In the genomic region with DNA sequence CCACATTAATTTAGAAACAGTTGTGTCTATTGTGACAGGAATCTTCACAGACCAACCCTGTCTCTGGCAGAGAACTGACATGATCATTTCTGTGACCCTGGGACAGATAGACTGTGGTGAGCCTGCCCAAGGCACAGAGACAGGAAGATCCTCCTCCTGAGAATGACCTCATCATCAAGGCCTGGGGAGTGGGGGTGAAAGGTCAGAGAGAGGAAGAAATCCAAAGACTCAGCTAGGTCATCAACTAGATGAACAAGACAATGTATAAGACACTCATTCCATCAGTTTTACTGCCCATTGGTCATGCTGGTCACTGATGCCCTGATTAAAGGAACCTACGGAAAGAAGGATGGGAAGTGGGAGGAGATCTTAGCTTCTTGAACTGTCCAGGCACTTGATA, we compare ENCODE assay signal across 31 mouse cellular contexts. TPM values are rescaled to one million over a fixed set of nuclear protein-coding genes. Genes with fewer than 3 reads are reported as not detected.
DNase-seq lines count a peak whose midpoint lies in the region; ATAC-seq and TF ChIP-seq lines count a peak whose summit lies in the region.
"Had no signal": no experiment of that assay in that cellular context is flagged by ENCODE, and none has a peak within 500 bp of the region (broad histone marks: within the 10 kb centered on the region; RNA-seq: fewer than 3 reads in every experiment).

No protein-coding gene starts in this region.

- no peak overlapping the region for H3K4me3 ChIP-seq in gastrocnemius, adult 2 months
- H3K4me3 ChIP-seq in heart, postnatal 0 days (ENCODE audit: low read depth, low read length) = no peak overlapping the region
- no peak overlapping the region for H3K4me3 ChIP-seq in macrophage (ENCODE audit: inconsistent target)
- no peak overlapping the region for H3K4me3 ChIP-seq in midbrain, embryonic 13.5 days (replicated peaks)
- H3K4me3 ChIP-seq: embryonic facial prominence, embryonic 10.5 days; embryonic facial prominence, embryonic 13.5 days; erythroblast, embryonic 14.5 days; forebrain, embryonic 10.5 days; heart, embryonic 12.5 days had no signal

- WGBS in heart, postnatal 0 days = 63% methylated on average over 1 of the region's 1 CpGs
- 93% methylated on average over 1 of the region's 1 CpGs for WGBS in macrophage (ENCODE audit: missing documents)
- WGBS in midbrain, embryonic 13.5 days = 86% methylated on average over 1 of the region's 1 CpGs

- peaks cover 9% of the 10 kb centered on the region for H3K79me2 ChIP-seq in macrophage (ENCODE audit: inconsistent target)

- no peak for TF ChIP-seq CTCF in gastrocnemius, adult 2 months (IDR thresholded peaks at IDR 0.05)
- no peak for TF ChIP-seq CTCF in heart, postnatal 0 days (IDR thresholded peaks at IDR 0.05; ENCODE audit: low read depth)

- H3K4me1 ChIP-seq in heart, postnatal 0 days (ENCODE audit: control insufficient read depth, insufficient read depth) = peaks cover 1% of the 10 kb centered on the region; the same call in 1 of the 2 replicates
- peaks cover 5% of the 10 kb centered on the region for H3K4me1 ChIP-seq in midbrain, embryonic 13.5 days (replicated peaks)

- intact Hi-C loops in gastrocnemius, adult 2 months (cut with DNase I) = loop anchor here (10.0 kb wide), 1 partner anchor 179 kb away; no protein-coding TSS in a partner anchor
- intact Hi-C loops in heart, postnatal 10 days (cut with DNase I) = loop anchor here (5.0 kb wide), 1 partner anchor 142 kb away; no protein-coding TSS in a partner anchor

- H3K4me2 ChIP-seq in heart, postnatal 0 days (ENCODE audit: low read depth, low read length) = no peak overlapping the region
- no peak overlapping the region for H3K4me2 ChIP-seq in midbrain, embryonic 13.5 days (replicated peaks)
- H3K4me2 ChIP-seq: embryonic facial prominence, embryonic 13.5 days; heart, embryonic 12.5 days; hindbrain, embryonic 14.5 days had no signal

- no peak overlapping the region for H3K9ac ChIP-seq in heart, postnatal 0 days (replicated peaks; ENCODE audit: low read depth, low read length)
- no peak overlapping the region for H3K9ac ChIP-seq in midbrain, embryonic 13.5 days (replicated peaks)
- H3K9ac ChIP-seq: embryonic facial prominence, embryonic 13.5 days; forebrain, postnatal 0 days; heart, embryonic 12.5 days; hindbrain, embryonic 14.5 days had no signal

- no peaks in the 10 kb centered on the region for H3K36me3 ChIP-seq in heart, postnatal 0 days (replicated peaks; ENCODE audit: control insufficient read depth, insufficient read depth, low read length)
- H3K36me3 ChIP-seq in macrophage (ENCODE audit: inconsistent target) = no peaks in the 10 kb centered on the region
- H3K36me3 ChIP-seq in midbrain, embryonic 13.5 days = no peaks in the 10 kb centered on the region
- H3K36me3 ChIP-seq: embryonic facial prominence, embryonic 10.5 days; embryonic facial prominence, embryonic 13.5 days; forebrain, embryonic 10.5 days; G1E; heart, embryonic 12.5 days had no signal

- DNase-seq in gastrocnemius, adult 2 months = no peak
- no peak for DNase-seq in gastrocnemius, adult 18-20 months (ENCODE audit: low spot score)
- no peak for DNase-seq in heart, postnatal 0 days (ENCODE audit: low spot score)
- DNase-seq in heart, postnatal 10 days = no peak
- peak; percentile 27 for DNase-seq in 416B (ENCODE audit: low read depth)
- DNase-seq: adrenal gland, postnatal 10 days; adrenal gland, postnatal 36 days; cerebellum, adult 11-12 months; cerebellum, adult 8-10 months; cerebellum, postnatal 10 days; cerebellum, postnatal 36 days; embryo, embryonic 11 days; forebrain, postnatal 0 days; gastrocnemius, postnatal 10 days; gastrocnemius, postnatal 36 days; heart, postnatal 36 days had no signal

- ATAC-seq in heart, postnatal 0 days (ENCODE audit: insufficient read depth, low read depth) = no peak
- ATAC-seq in midbrain, embryonic 13.5 days = no peak
- ATAC-seq in inflammation-experienced regulatory T-cells, adult 6 months = no peak
- ATAC-seq: forebrain, embryonic 14.5 days; forebrain, postnatal 0 days; hindbrain, postnatal 0 days; intestine, postnatal 0 days; Patski had no signal

- H3K27me3 ChIP-seq in heart, postnatal 0 days (ENCODE audit: control insufficient read depth, insufficient read depth, low read length) = no peaks in the 10 kb centered on the region
- no peaks in the 10 kb centered on the region for H3K27me3 ChIP-seq in midbrain, embryonic 13.5 days
- H3K27me3 ChIP-seq: CH12.LX; embryonic facial prominence, embryonic 13.5 days; heart, embryonic 12.5 days; Patski had no signal

- H3K9me3 ChIP-seq in heart, postnatal 0 days (replicated peaks; ENCODE audit: control insufficient read depth, low read length) = no peaks in the 10 kb centered on the region
- no peaks in the 10 kb centered on the region for H3K9me3 ChIP-seq in midbrain, embryonic 13.5 days
- H3K9me3 ChIP-seq: embryonic facial prominence, embryonic 10.5 days; embryonic facial prominence, embryonic 13.5 days; forebrain, embryonic 10.5 days; G1E; heart, embryonic 12.5 days had no signal

- no peak for TF ChIP-seq EP300 in heart, postnatal 0 days (IDR thresholded peaks at IDR 0.05; ENCODE audit: low read depth)

- 0 out of 2 replicates have a peak overlapping the region, but pooled peaks have one; percentile 12 for H3K27ac ChIP-seq in gastrocnemius, adult 2 months
- H3K27ac ChIP-seq in heart, postnatal 0 days (ENCODE audit: low read depth) = peak overlapping the region; percentile 48
- H3K27ac ChIP-seq in macrophage = peak overlapping the region; percentile 80
- H3K27ac ChIP-seq in midbrain, embryonic 13.5 days = no peak overlapping the region
- H3K27ac ChIP-seq: embryonic facial prominence, embryonic 10.5 days; embryonic facial prominence, embryonic 13.5 days; forebrain, embryonic 10.5 days; hindbrain, embryonic 14.5 days; hindbrain, postnatal 0 days had no signal

RNA-seq across cellular contexts. Expression of a gene that starts 3.6 kb away (rescaled TPM):
- total RNA-seq in gastrocnemius, adult 2 months (2021) = 1 to 10 TPM; 4.7 to 9.0 TPM
- total RNA-seq in gastrocnemius, adult 18-20 months (2021) = 1 to 10 TPM; 5.2 to 6.1 TPM
- total RNA-seq in heart, postnatal 0 days (2014; rRNA removed; ENCODE audit: low replicate concordance) = 37.3 and 37.6 TPM in 2 replicates
- polyA plus RNA-seq in heart, postnatal 0 days (2015; fragmentation: Nextera tagmentation; extraction: Ambion mirVana) = 23.3 and 27.7 TPM in 2 replicates
- 10 to 100 TPM; 57.8 to 70.4 TPM for total RNA-seq in heart, postnatal 10 days (2021)
- total RNA-seq in macrophage (2018; cell fraction: chromatin; rRNA removed) = 100 to 1,000 TPM in 3 of 26 experiments, 10 to 100 TPM in 23; 13.2 to 140 (median 50.9) TPM
- total RNA-seq in macrophage (2018; cell fraction: cytosol; rRNA removed) = 10 to 100 TPM; 13.6 to 67.0 (median 29.6) TPM
- total RNA-seq in macrophage (2018; cell fraction: nucleus; rRNA removed) = 100 to 1,000 TPM in 3 of 26 experiments, 10 to 100 TPM in 23; 18.0 to 115 (median 43.6) TPM
- polyA plus RNA-seq in macrophage (2018) = 26.1 to 41.3 TPM (median 35.1 TPM) in 3 replicates
- 35.8 and 38.7 TPM in 2 replicates for polyA plus RNA-seq in midbrain, embryonic 13.5 days (2015; fragmentation: Nextera tagmentation; extraction: Ambion mirVana)
- polyA plus RNA-seq in inflammation-experienced regulatory T-cells, adult 6 months (2017; shearing (Covaris generic)) = 1 to 10 TPM; 6.5 to 9.3 (median 6.8) TPM
